Mouse (Mus musculus) liver, embryonic 15.5 days (tissue): ENCODE data around the gene Nfia. TPM values are rescaled to one million over a fixed set of nuclear protein-coding genes. Genes with fewer than 3 reads are reported as not detected.
A peak's percentile ranks its signal among the peaks of the same experiment; 100 is the strongest.

Source experiments
- ATAC-seq: fragments of 200-750 bp; cut with Nextera tagmentation; 2 replicates; pipeline ENCODE4 v1.8.0; 2017; ENCODE audit warnings: moderate number of reproducible peaks, mild to moderate bottlenecking, moderate library complexity; ENCODE audit not compliant: insufficient read depth
- H3K27ac ChIP-seq: fragments of 300-500 bp; sonication (generic); replicated peaks from 2 replicates; pipeline ENCODE4 v1.5.1; 2015; ENCODE audit warnings: mild to moderate bottlenecking, inconsistent platforms
- H3K27me3 ChIP-seq: fragments of 300-500 bp; sonication (generic); 2 replicates; pipeline ENCODE4 v1.6.1; 2015; ENCODE audit warnings: mild to moderate bottlenecking, inconsistent platforms
- H3K36me3 ChIP-seq: fragments of 300-500 bp; sonication (generic); replicated peaks from 2 replicates; pipeline ENCODE4 v1.6.1; 2015; ENCODE audit warnings: moderate library complexity, mild to moderate bottlenecking, inconsistent platforms
- H3K4me1 ChIP-seq: fragments of 300-500 bp; sonication (generic); replicated peaks from 2 replicates; pipeline ENCODE4 v1.6.1; 2015; ENCODE audit warnings: inconsistent platforms
- H3K4me2 ChIP-seq: fragments of 300-500 bp; sonication (generic); 2 replicates; pipeline ENCODE4 v1.6.1; 2015; ENCODE audit warnings: moderate library complexity, mild to moderate bottlenecking, inconsistent platforms
- H3K4me3 ChIP-seq: fragments of 300-500 bp; sonication (generic); replicated peaks from 2 replicates; pipeline ENCODE4 v1.5.1; 2015; ENCODE audit warnings: mild to moderate bottlenecking, inconsistent platforms
- H3K9ac ChIP-seq: fragments of 300-500 bp; sonication (generic); 2 replicates; pipeline ENCODE4 v1.6.1; 2015; ENCODE audit warnings: moderate library complexity, mild to moderate bottlenecking, inconsistent platforms
- H3K9me3 ChIP-seq: fragments of 300-500 bp; sonication (generic); replicated peaks from 2 replicates; pipeline ENCODE4 v1.6.1; 2016; ENCODE audit warnings: inconsistent platforms
- WGBS: fragments of 180-500 bp; shearing (Covaris S2); methylation state at CpG from one replicate; pipeline ENCODE4 v1.1.7; 2015; ENCODE audit warnings: mixed read lengths; ENCODE audit not compliant: insufficient replicate concordance; 5-methylcytosine and 5-hydroxymethylcytosine counted together
- polyA plus RNA-seq: library from polyadenylated mRNA; unstranded; fragments of >200 nt; fragmentation: Nextera tagmentation; extraction: Ambion mirVana; gene quantifications from 2 replicates; pipeline ENCODE4 v1.2.1, GENCODE M21; 2015

The Nfia gene
- polyA plus RNA-seq, 1 experiment from 2014 or later: 4.1 TPM

DNA sequence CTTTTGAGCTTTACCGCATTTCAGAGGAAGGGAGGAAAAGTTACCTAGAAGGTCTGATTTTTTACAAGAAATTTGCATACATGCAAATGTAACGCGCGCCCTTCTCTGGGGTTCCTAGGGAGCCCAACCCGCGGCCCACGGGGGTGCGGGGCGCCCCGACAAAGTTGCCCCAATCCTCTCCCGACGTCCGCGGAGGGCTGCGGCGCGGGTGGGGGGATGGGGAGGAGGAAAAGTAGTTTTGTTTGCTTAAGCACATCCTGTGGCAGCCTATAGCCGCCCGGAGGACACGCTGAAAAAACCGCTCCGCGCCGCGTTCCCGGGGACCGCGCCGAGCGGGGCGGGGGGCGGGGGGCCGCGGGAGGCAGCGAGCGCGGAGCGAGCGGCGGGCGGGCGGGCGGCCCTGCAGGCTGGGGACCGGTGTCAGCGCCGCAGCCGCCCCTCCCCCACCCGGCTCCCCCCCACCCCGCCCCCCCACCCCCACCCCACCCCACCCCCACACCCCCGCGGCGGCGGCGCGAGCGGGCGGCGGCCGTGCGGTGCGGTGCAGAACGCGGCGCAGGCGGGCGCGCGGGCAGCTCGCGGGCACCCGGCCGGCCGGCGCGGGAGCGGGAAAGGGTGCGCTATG is 4.7 kb downstream of the Nfia start:
- H3K4me3 ChIP-seq: peak overlapping the region; percentile 66
- H3K27me3 ChIP-seq: peaks cover 73% of the 10 kb centered on the region
- peaks cover 11% of the 10 kb centered on the region; the same call in 1 of the 2 replicates for H3K4me1 ChIP-seq
- peak; percentile 13; the same call in 1 of the 2 replicates for ATAC-seq
- under 1% methylated on average over 54 of the region's 77 CpGs for WGBS
- no peaks in the 10 kb centered on the region for H3K9me3 ChIP-seq
- peak overlapping the region; percentile 57 for H3K27ac ChIP-seq
- peak overlapping the region; percentile 60 for H3K9ac ChIP-seq
- H3K36me3 ChIP-seq: no peaks in the 10 kb centered on the region
- H3K4me2 ChIP-seq: peak overlapping the region; percentile 75

DNA sequence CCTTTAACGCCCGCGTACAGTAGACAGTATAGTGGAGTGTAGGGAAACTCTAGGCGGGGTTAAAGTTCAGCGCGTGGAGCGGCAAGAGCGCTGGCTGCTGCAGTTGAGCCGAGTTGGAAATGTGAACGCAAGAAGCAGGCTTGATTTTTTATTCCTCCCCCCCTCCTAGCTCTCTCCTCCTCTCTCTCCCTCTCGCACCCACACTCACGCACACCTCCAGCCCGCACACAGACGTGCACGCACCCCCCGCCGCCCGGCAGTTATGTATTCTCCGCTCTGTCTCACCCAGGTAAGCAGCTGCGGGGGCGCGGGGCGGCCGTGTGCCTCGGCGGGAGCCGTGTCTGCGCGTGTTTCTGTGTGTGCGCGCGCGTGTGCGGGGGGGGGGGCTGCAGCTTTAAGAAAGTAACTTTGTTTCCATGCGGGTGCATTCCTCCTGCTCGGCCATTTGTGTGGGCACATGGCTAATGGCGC is 5.2 kb downstream of the Nfia start, which contains the start of gene E130114P18Rik:
Gene E130114P18Rik, minus strand, starts transcription at position 373 of the 471 bp plus-strand sequence.
- H3K36me3 ChIP-seq: no peaks in the 10 kb centered on the region
- peaks cover 11% of the 10 kb centered on the region; the same call in 1 of the 2 replicates for H3K4me1 ChIP-seq
- H3K4me2 ChIP-seq: peak within 1 kb of the TSS; percentile 75
- under 1% methylated on average over 35 of the region's 37 CpGs for WGBS
- peak within 1 kb of the TSS; percentile 57 for H3K27ac ChIP-seq
- H3K4me3 ChIP-seq: peak within 1 kb of the TSS; percentile 66
- peak within 1 kb of the TSS; percentile 60 for H3K9ac ChIP-seq
- H3K9me3 ChIP-seq: no peaks in the 10 kb centered on the region
- ATAC-seq: peak; percentile 59
- H3K27me3 ChIP-seq: peaks cover 73% of the 10 kb centered on the region

DNA sequence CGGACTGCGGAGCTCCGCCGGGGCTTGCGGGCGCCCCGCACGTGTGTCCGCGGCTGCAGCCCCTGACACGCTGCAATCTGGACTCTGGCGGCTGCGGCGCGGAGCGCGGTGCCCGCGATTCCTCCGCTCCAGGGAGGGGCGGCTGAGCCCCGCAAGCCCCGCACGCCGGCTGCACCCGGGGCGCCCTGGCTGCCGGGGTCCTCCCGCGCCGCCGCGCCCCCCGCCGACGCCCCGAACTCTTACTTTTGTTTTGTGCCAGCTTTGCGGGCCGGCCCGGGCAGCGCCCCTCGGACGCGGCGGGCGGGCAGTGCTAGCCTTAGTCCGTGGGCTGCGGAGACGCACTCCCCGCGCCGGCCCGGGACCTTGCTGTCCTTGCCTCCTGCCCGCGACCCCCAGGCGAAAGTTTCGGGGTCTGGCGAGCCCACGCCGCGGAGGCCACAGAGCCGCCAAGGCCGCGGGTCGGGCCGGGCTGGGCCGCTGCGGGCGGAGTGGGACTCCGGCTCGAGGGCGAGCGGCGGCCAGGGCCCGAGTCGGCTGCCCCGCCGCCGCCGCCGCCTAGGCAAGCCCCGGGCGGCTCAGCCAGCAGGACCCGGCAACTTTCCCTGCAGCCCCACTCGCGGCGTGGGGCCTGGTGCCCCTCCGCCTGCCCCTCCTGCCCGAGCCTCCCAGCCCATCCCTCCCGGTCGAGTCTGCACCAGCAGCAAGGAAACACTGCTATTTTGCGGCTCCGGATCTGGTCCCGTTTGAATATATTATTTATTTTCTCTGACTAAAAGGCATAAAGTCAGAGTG is 5.9 kb downstream of the Nfia start:
- Histone ChIP-seq H3K36me3 (peaks cover 4% of the 10 kb centered on the region; the same call in 1 of the 2 replicates), H3K9ac (peak overlapping the region; percentile 60), H3K27me3 (peaks cover 73% of the 10 kb centered on the region), H3K4me1 (peaks cover 10% of the 10 kb centered on the region; the same call in 1 of the 2 replicates), H3K9me3 (no peaks in the 10 kb centered on the region), H3K4me3 (peak overlapping the region; percentile 66), H3K4me2 (peak overlapping the region; percentile 75), H3K27ac (peak overlapping the region; percentile 57; the same call in 1 of the 2 replicates)
- WGBS: under 1% methylated on average over 91 of the region's 94 CpGs
- ATAC-seq: no peak; the same call in 1 of the 2 replicates

- Histone ChIP-seq H3K9me3 (no peaks in the 10 kb centered on the region), H3K4me3 (peak overlapping the region; percentile 66), H3K9ac (peak overlapping the region; percentile 60; the same call in 1 of the 2 replicates), H3K27me3 (peaks cover 67% of the 10 kb centered on the region), H3K4me2 (peak overlapping the region; percentile 75), H3K27ac (no peak overlapping the region), H3K36me3 (peaks cover 11% of the 10 kb centered on the region), H3K4me1 (peaks cover 6% of the 10 kb centered on the region; the same call in 1 of the 2 replicates)
- WGBS: 20% methylated on average over 18 of the region's 18 CpGs
- no peak for ATAC-seq
Observed at GRCm38 (mm10) chr4:97779003-97779930, 6.7 kb downstream of the Nfia start.

DNA sequence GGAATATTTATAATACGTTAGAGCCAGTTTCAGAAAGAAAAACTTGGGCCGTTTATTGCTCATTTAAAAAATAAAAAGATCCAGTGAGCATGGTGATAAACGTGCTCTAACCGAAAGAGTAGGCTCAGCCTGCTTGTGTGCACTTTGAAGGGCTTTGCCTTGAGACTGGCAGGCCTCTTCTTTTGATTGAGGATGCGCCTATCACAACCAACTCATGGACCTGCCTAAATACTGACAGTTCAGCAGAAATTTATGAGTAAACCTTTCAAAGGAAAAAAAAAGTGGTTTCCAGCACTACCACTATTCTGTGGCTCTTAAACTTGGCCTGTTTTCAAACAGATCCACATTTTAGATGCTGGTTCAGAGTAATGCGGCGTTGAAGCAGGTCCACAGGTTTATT is 7.5 kb downstream of the Nfia start:
- 50% methylated on average over 7 of the region's 7 CpGs for WGBS
- Histone ChIP-seq H3K27ac (no peak overlapping the region), H3K27me3 (peaks cover 60% of the 10 kb centered on the region), H3K36me3 (peaks cover 11% of the 10 kb centered on the region), H3K4me2 (no peak overlapping the region), H3K4me1 (peaks cover 2% of the 10 kb centered on the region; the same call in 1 of the 2 replicates), H3K4me3 (no peak overlapping the region), H3K9ac (no peak overlapping the region), H3K9me3 (no peaks in the 10 kb centered on the region)
- no peak for ATAC-seq

- Histone ChIP-seq H3K4me1 (peaks cover 2% of the 10 kb centered on the region; the same call in 1 of the 2 replicates), H3K4me3 (no peak overlapping the region), H3K27me3 (peaks cover 52% of the 10 kb centered on the region), H3K4me2 (no peak overlapping the region), H3K36me3 (peaks cover 11% of the 10 kb centered on the region), H3K9me3 (no peaks in the 10 kb centered on the region), H3K27ac (no peak overlapping the region), H3K9ac (no peak overlapping the region)
- ATAC-seq: no peak
- 64% methylated on average over 7 of the region's 7 CpGs for WGBS
Observed at GRCm38 (mm10) chr4:97780666-97781435, 8.3 kb downstream of the Nfia start.

DNA sequence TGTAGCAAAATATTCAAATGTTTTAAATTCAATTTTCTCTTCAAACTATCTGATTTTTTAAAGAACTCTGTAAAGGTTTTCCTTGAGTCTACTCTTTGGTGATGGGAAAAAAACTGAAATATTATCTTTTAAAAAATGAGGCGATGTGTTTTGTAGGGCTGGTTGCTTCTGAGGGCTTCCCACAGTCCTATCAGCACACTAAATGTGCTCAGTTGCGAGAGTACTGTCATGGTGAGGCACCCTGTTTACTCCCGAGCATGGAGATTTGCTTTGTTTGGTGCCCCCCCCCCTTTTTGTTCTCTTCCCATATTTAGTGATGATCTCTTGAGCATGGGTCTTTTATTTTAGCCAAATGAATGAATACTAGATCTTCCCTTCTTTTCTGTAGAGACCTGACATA is 9.5 kb downstream of the Nfia start:
- ATAC-seq: no peak
- no peak overlapping the region for H3K27ac ChIP-seq
- no peak overlapping the region for H3K9ac ChIP-seq
- H3K9me3 ChIP-seq: no peaks in the 10 kb centered on the region
- peaks cover 39% of the 10 kb centered on the region for H3K27me3 ChIP-seq
- WGBS: 44% methylated on average over 3 of the region's 3 CpGs
- H3K4me3 ChIP-seq: no peak overlapping the region
- H3K4me2 ChIP-seq: no peak overlapping the region
- peaks cover 2% of the 10 kb centered on the region; the same call in 1 of the 2 replicates for H3K4me1 ChIP-seq
- peaks cover 11% of the 10 kb centered on the region for H3K36me3 ChIP-seq

DNA sequence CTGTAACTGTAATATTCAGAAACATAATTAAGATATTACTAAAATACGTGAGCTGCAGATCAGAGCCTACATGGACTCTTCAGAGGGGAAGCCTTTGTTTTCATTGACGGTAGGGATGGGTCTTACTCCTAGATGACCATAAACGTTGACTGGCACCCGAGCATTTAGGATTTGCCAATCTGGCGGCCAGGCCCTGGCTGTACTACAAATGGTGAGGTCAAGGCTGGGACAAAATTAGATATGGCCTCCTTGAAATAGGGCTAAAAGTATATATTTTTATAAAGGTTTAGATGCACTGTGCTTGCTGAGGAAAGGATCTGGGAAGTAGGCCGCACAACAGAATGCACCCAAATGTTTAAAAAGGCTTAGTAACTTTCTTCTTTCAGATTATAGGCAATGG is 10.0 kb downstream of the Nfia start:
- H3K27ac ChIP-seq: no peak overlapping the region
- no peaks in the 10 kb centered on the region for H3K9me3 ChIP-seq
- H3K4me1 ChIP-seq: peaks cover 2% of the 10 kb centered on the region; the same call in 1 of the 2 replicates
- peaks cover 39% of the 10 kb centered on the region for H3K27me3 ChIP-seq
- no peak overlapping the region for H3K9ac ChIP-seq
- ATAC-seq: no peak
- no peak overlapping the region for H3K4me3 ChIP-seq
- WGBS: 77% methylated on average over 6 of the region's 6 CpGs
- peaks cover 11% of the 10 kb centered on the region for H3K36me3 ChIP-seq
- H3K4me2 ChIP-seq: no peak overlapping the region

GRCm38 (mm10) chr4:97783073-97783879 is 10.7 kb downstream of the Nfia start:
- WGBS: 85% methylated on average over 26 of the region's 26 CpGs
- Histone ChIP-seq H3K9me3 (no peaks in the 10 kb centered on the region), H3K9ac (no peak overlapping the region), H3K4me3 (no peak overlapping the region), H3K36me3 (peaks cover 11% of the 10 kb centered on the region), H3K4me1 (no peaks in the 10 kb centered on the region; the same call in 1 of the 2 replicates), H3K27me3 (peaks cover 32% of the 10 kb centered on the region), H3K27ac (no peak overlapping the region), H3K4me2 (no peak overlapping the region)
- ATAC-seq: no peak
